Mouse (Mus musculus) C2C12 (cell line): Measurements from ENCODE around the gene Gm156. TPM values are rescaled to one million over a fixed set of nuclear protein-coding genes. Genes with fewer than 3 reads are reported as not detected.
"Not testable (repeated sequence)": the region's sequence is repeated elsewhere in the genome, so short reads cannot be mapped to it uniquely, and the experiment has no call there.

Experiments
- H3K27me3 ChIP-seq: one replicate; pipeline ENCODE4 v1.6.1; 2011; ENCODE audit not compliant: control insufficient read depth, insufficient read depth, insufficient read length
- H3K36me3 ChIP-seq: one replicate; pipeline ENCODE4 v1.6.1; 2011; ENCODE audit not compliant: control insufficient read depth, insufficient read depth
- H3K4me3 ChIP-seq: one replicate; pipeline ENCODE4 v1.5.1; 2011; ENCODE audit warnings: mild to moderate bottlenecking, control low read depth; ENCODE audit not compliant: poor library complexity, insufficient read depth, severe bottlenecking
- H3K79me2 ChIP-seq: one replicate; pipeline ENCODE4 v1.6.1; 2011; ENCODE audit not compliant: control insufficient read depth, insufficient read depth
- H3K79me3 ChIP-seq: one replicate; pipeline ENCODE4 v1.6.1; 2011; ENCODE audit warnings: low read depth, control low read depth
- H3ac ChIP-seq: one replicate; pipeline ENCODE3; 2011; ENCODE audit warnings: low read depth; ENCODE audit not compliant: control insufficient read depth, insufficient read length
- CEBPB ChIP-seq: IDR thresholded peaks from one replicate; pipeline ENCODE4 v1.6.1; 2011; ENCODE audit warnings: low read depth, mild to moderate bottlenecking, control low read depth, moderate library complexity
- CTCF ChIP-seq: IDR thresholded peaks from one replicate; pipeline ENCODE4 v1.5.1; 2011; ENCODE audit not compliant: control insufficient read depth, insufficient read depth, insufficient read length
- FOSL1 ChIP-seq: IDR thresholded peaks from one replicate; pipeline ENCODE4 v1.8.0; 2011; ENCODE audit warnings: mild to moderate bottlenecking, low read length; ENCODE audit not compliant: poor library complexity, insufficient read depth, severe bottlenecking
- MAX ChIP-seq: IDR thresholded peaks from one replicate; pipeline ENCODE4 v1.6.1; 2011; ENCODE audit warnings: mild to moderate bottlenecking, control low read depth
- MYOD1 ChIP-seq: IDR thresholded peaks from one replicate; pipeline ENCODE4 v1.6.1; 2011; ENCODE audit warnings: low read depth; ENCODE audit not compliant: control insufficient read depth, insufficient read length
- MYOG ChIP-seq: IDR thresholded peaks from one replicate; pipeline ENCODE4 v1.6.1; 2011; ENCODE audit not compliant: control insufficient read depth, insufficient read length; ENCODE audit errors: extremely low read depth
- USF1 ChIP-seq: IDR thresholded peaks from one replicate; pipeline ENCODE4 v1.6.1; 2011; ENCODE audit warnings: low read depth, mild to moderate bottlenecking, control low read depth, moderate library complexity
- long read RNA-seq, 2 experiments: library from polyadenylated mRNA; unstranded; transcript quantifications; one replicate each; pipeline ENCODE4 v2.0.0; 2019 to 2020
- polyA plus RNA-seq: library from polyadenylated mRNA; unstranded; fragments of >200 nt; fragmentation: generic; extraction: Trizol; gene quantifications from one replicate; pipeline ENCODE4 v1.2.1, GENCODE M21; 2012; ENCODE audit warnings: missing spikeins

Gene Gm156
- polyA plus RNA-seq, result not detected
- long read RNA-seq, experiment 1, result 0 reads
- long read RNA-seq, experiment 2, result 0 reads

DNA sequence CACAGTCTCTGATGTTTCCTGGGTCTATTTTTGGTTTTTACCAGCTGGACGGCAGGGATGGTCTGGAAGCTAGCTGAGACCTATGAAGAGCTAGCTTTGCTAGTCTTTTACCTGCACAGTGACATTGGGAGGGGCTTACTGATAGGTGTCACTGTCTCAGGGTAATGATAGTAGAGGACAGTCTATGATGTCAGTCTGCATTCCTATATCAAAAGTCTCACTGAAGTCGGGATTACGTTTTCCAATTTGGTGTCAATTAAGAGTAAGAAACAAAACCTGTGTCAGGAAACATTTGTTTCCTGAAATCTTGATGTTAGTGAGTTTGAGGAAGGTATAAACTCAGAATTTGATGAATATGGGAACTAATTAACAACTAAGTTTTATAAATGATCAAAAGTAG, at the start of gene Gm156:
Gene Gm156 (minus strand): TSS at position 101 of the 400 bp plus-strand sequence.
- not testable (repeated sequence) for H3ac ChIP-seq, H3K36me3 ChIP-seq, H3K79me2 ChIP-seq, H3K79me3 ChIP-seq, H3K4me3 ChIP-seq, H3K27me3 ChIP-seq

DNA sequence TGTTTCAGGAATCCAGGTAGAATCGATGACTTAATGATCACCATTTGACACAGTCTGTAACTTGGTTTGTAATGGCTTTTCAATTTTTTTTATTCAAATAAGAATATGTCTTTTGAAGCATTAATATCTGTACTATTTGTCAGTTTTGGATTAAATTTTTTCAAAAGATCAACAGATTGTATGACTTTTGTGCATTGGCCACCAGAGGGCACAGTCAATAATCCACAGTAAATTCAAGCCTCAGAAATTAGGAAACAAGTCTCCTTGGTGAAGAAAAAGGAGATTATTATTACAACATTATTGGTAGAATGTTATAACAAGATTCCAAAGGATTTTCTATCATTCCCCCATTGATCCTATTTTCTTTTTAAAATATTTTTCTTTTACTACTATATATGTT, 41.5 kb upstream of the Gm156 start:
- H3ac ChIP-seq, result no peak overlapping the region
- no peak overlapping the region for H3K4me3 ChIP-seq
- no peaks in the 10 kb centered on the region for H3K79me2 ChIP-seq
- TF ChIP-seq MAX (no peak), CTCF (no peak), MYOD1 (no peak), FOSL1 (no peak), CEBPB (no peak), USF1 (no peak), MYOG (no peak)
- no peaks in the 10 kb centered on the region for H3K27me3 ChIP-seq
- H3K36me3 ChIP-seq, result no peaks in the 10 kb centered on the region
- H3K79me3 ChIP-seq, result no peaks in the 10 kb centered on the region

DNA sequence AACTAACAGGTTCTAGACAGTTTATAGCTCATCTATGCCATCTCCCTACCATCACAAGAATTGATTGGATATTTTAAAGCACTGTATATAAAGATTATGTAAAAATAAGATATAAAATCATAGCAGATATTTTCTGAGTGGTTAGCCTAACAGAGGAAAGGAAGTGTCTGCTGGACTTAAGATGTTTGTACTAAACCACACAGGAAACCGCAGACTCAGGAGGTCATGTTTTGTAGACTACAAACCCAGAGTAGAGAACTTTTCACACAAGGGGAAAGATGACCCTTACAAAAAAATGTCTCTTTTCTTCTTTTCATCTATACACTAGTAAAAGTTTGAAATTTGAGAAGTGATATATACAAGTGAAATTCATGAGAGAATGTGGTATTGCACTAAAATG, 39.9 kb upstream of the Gm156 start:
- H3K27me3 ChIP-seq, result no peaks in the 10 kb centered on the region
- no peak overlapping the region for H3K4me3 ChIP-seq
- H3K36me3 ChIP-seq, result no peaks in the 10 kb centered on the region
- no peak overlapping the region for H3ac ChIP-seq
- no peaks in the 10 kb centered on the region for H3K79me2 ChIP-seq
- H3K79me3 ChIP-seq, result no peaks in the 10 kb centered on the region
- TF ChIP-seq CTCF, result no peak

DNA sequence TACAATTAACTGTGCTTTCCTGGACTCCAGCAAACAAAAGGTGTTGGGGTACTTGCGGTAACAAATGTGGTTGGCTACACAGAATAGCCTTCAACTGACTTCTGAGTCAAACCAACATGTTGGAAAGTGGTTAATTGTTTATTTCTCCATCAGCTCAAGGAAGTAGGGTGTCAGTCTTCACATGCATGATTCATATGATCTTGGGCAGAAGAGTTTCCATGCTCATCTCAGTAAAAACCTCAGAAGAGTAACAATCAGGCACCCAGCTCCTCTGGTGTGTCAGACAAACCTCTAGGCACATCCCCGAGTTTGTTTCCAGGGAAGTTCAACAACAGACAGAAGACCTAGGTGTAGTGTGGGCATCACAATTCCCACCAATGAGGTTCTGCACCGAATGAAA, 33.7 kb upstream of the Gm156 start:
- Histone ChIP-seq H3ac (no peak overlapping the region), H3K4me3 (no peak overlapping the region), H3K79me3 (no peaks in the 10 kb centered on the region), H3K79me2 (no peaks in the 10 kb centered on the region), H3K27me3 (no peaks in the 10 kb centered on the region), H3K36me3 (no peaks in the 10 kb centered on the region)
- no peak for TF ChIP-seq MYOG

DNA sequence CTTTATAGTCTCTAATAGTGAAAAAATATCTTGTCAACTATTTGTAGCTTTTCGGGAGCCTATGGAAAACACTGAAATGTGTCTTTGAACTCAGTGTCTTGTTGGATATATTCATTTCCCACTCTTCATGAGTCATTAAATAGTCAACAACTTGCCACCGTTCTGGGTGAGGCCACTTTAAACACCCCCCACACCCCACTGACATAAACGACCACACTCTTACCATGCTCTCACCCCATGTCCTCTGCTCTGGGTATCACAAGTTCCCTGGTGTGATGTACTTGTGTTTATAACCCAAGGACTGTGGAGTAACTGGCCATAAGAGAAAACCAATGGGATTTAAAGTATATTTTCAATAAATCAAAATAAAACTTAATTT, 36.4 kb downstream of the Gm156 start:
- no peaks in the 10 kb centered on the region for H3K36me3 ChIP-seq
- H3K4me3 ChIP-seq, result no peak overlapping the region
- H3K27me3 ChIP-seq, result no peaks in the 10 kb centered on the region
- H3K79me2 ChIP-seq, result no peaks in the 10 kb centered on the region
- no peaks in the 10 kb centered on the region for H3K79me3 ChIP-seq
- H3ac ChIP-seq, result no peak overlapping the region
- TF ChIP-seq USF1 (no peak), MYOG (no peak), CTCF (no peak), MAX (no peak), MYOD1 (no peak), FOSL1 (no peak), CEBPB (no peak)

DNA sequence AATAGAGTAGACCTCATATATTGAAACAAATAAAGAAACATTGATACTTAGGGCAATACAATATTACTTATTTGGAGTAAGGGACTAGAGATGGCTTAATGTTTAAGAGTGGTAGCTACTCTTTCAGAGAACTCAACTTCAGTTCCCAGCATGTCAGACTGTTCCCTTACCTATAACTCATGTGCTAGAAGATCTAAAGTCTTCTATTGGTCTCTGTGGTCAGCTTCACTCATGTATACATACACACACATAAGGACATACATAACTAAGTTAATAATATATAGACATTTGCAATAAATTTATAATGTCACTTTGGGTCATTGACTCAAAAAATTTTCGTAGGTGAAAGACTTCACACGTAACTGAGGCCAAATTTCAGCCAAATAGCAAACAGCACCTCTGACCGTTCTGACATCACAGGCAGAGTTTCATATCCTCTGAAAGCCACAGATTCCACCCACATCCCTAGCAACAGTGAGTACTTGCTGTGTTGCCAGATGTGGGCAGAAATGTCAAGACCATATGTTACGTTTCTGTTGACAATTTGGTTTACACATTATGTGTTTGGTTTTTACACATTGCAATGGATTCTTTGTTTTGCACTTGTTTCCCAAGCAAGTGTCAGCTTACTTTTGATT, 36.9 kb downstream of the Gm156 start:
- Histone ChIP-seq H3K79me3 (no peaks in the 10 kb centered on the region), H3K36me3 (no peaks in the 10 kb centered on the region), H3K4me3 (no peak overlapping the region), H3K27me3 (no peaks in the 10 kb centered on the region), H3ac (no peak overlapping the region), H3K79me2 (no peaks in the 10 kb centered on the region)
- TF ChIP-seq FOSL1, result no peak
- no peak for TF ChIP-seq MYOD1
- TF ChIP-seq MYOG, result no peak
- TF ChIP-seq CTCF, result no peak
- TF ChIP-seq MAX, result no peak
- TF ChIP-seq CEBPB, result no peak
- TF ChIP-seq USF1, result no peak

DNA sequence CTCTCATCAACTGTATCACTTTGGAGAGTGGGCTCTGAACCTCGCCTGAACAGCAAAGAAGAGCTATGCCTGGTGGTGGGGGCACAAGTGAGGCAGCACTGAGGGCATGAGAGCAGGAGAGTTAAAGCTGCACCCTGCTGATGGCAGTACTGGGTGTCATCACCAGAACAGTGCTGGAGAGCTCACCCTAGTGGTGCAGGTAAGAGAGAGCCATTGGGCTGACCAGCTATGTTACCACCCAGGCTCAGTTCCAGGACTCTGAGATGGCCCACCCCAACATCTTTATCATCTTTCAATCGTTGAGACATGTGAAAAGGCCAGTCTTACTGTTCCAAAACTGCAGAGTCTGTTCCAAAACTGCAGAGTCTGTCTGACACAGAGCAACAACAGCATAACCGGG, 37.9 kb downstream of the Gm156 start:
- Histone ChIP-seq H3K79me2 (no peaks in the 10 kb centered on the region), H3K27me3 (no peaks in the 10 kb centered on the region), H3K36me3 (no peaks in the 10 kb centered on the region), H3K4me3 (no peak overlapping the region), H3K79me3 (no peaks in the 10 kb centered on the region), H3ac (no peak overlapping the region)
- TF ChIP-seq FOSL1, result no peak
- no peak for TF ChIP-seq CTCF
- TF ChIP-seq MYOD1, result no peak
- no peak for TF ChIP-seq CEBPB
- TF ChIP-seq USF1, result no peak
- no peak for TF ChIP-seq MYOG
- no peak for TF ChIP-seq MAX
